Mouse (Mus musculus): Measurements from ENCODE around the gene Ctnnbl1. TPM values are rescaled to one million over a fixed set of nuclear protein-coding genes. Genes with fewer than 3 reads are reported as not detected.

Ctnnbl1 gene
- polyA plus RNA-seq, 2 experiments: 11.6 to 19.2 TPM

- Histone ChIP-seq H3K9me3 (ENCODE audit: control insufficient read depth, low read length) (no peaks in the 10 kb centered on the region), H3K27me3 (ENCODE audit: control insufficient read depth, insufficient read depth, low read length) (no peaks in the 10 kb centered on the region), H3K4me1 (replicated peaks; ENCODE audit: control insufficient read depth in 2 of 2, insufficient read depth in 2 of 2, low read length in 1 of 2) (peaks cover 0 to 8% of the 10 kb centered on the region in 2 experiments; a peak in 1 of 4 replicates), H3K4me3 (ENCODE audit: insufficient read depth in 1 of 2, low read depth in 2 of 2, low read length in 2 of 2) (no peak overlapping the region), H3K9ac (replicated peaks) (no peak overlapping the region), H3K27ac (no peak overlapping the region), H3K4me2 (ENCODE audit: low read depth) (no peak overlapping the region), H3K36me3 (replicated peaks; ENCODE audit: control insufficient read depth, insufficient read depth, low read depth) (no peaks in the 10 kb centered on the region)
- WGBS (ENCODE audit: insufficient replicate concordance): 75% methylated on average over 10 of the region's 10 CpGs
- no peak for TF ChIP-seq EP300 (IDR thresholded peaks at IDR 0.05; ENCODE audit: low read depth)
- TF ChIP-seq CTCF (IDR thresholded peaks at IDR 0.05; ENCODE audit: low read depth): no peak
- no peak for ATAC-seq (ENCODE audit: insufficient read depth)
- no peak for DNase-seq (ENCODE audit: low read depth in 3 of 3, low spot score in 3 of 3)
Observed at GRCm38 (mm10) chr2:157862306-157862705, 125.1 kb downstream of the Ctnnbl1 start.

- 73% methylated on average over 3 of the region's 3 CpGs for WGBS (ENCODE audit: insufficient replicate concordance)
- no peaks in the 10 kb centered on the region for H3K27me3 ChIP-seq (ENCODE audit: control insufficient read depth, insufficient read depth, low read length)
Observed at GRCm38 (mm10) chr2:157867126-157867525, 129.9 kb downstream of the Ctnnbl1 start.

GRCm38 (mm10) chr2:157870247-157870646 is 133.0 kb downstream of the Ctnnbl1 start:
- 83% methylated on average over 6 of the region's 6 CpGs for WGBS (ENCODE audit: insufficient replicate concordance)
- no peak for TF ChIP-seq CTCF (IDR thresholded peaks at IDR 0.05; ENCODE audit: low read depth)
- no peak for TF ChIP-seq EP300 (IDR thresholded peaks at IDR 0.05; ENCODE audit: low read depth)
- no peaks in the 10 kb centered on the region for H3K27me3 ChIP-seq (ENCODE audit: control insufficient read depth, insufficient read depth, low read length)
- no peak overlapping the region for H3K27ac ChIP-seq
- no peaks in the 10 kb centered on the region for H3K4me1 ChIP-seq (replicated peaks; ENCODE audit: control insufficient read depth in 2 of 2, insufficient read depth in 2 of 2, low read length in 1 of 2)
- H3K9ac ChIP-seq (replicated peaks): no peak overlapping the region
- no peak for DNase-seq (ENCODE audit: low read depth in 3 of 3, low spot score in 3 of 3)
- H3K4me3 ChIP-seq (ENCODE audit: insufficient read depth in 1 of 2, low read depth in 2 of 2, low read length in 2 of 2): no peak overlapping the region
- no peaks in the 10 kb centered on the region for H3K36me3 ChIP-seq (replicated peaks; ENCODE audit: control insufficient read depth, insufficient read depth, low read depth)
- no peak overlapping the region for H3K4me2 ChIP-seq (ENCODE audit: low read depth)
- no peak for ATAC-seq (ENCODE audit: insufficient read depth)
- H3K9me3 ChIP-seq (ENCODE audit: control insufficient read depth, low read length): no peaks in the 10 kb centered on the region

More at GRCm38 (mm10) chr2:157867126-157867525, 129.9 kb downstream of the Ctnnbl1 start:
- Histone ChIP-seq H3K9ac (replicated peaks) (no peak overlapping the region), H3K27ac (no peak overlapping the region), H3K4me2 (ENCODE audit: low read depth) (no peak overlapping the region), H3K4me3 (ENCODE audit: insufficient read depth in 1 of 2, low read depth in 2 of 2, low read length in 2 of 2) (no peak overlapping the region), H3K9me3 (ENCODE audit: control insufficient read depth, low read length) (no peaks in the 10 kb centered on the region), H3K4me1 (replicated peaks; ENCODE audit: control insufficient read depth in 2 of 2, insufficient read depth in 2 of 2, low read length in 1 of 2) (no peaks in the 10 kb centered on the region), H3K36me3 (replicated peaks; ENCODE audit: control insufficient read depth, insufficient read depth, low read depth) (no peaks in the 10 kb centered on the region)
- ATAC-seq (ENCODE audit: insufficient read depth) (no peak), DNase-seq (ENCODE audit: low read depth in 3 of 3, low spot score in 3 of 3) (no peak)
- TF ChIP-seq EP300 (IDR thresholded peaks at IDR 0.05; ENCODE audit: low read depth) (no peak), CTCF (IDR thresholded peaks at IDR 0.05; ENCODE audit: low read depth) (no peak)

GRCm38 (mm10) chr2:157873223-157873622 is 136.0 kb downstream of the Ctnnbl1 start:
- Histone ChIP-seq H3K4me1 (replicated peaks; ENCODE audit: control insufficient read depth in 2 of 2, insufficient read depth in 2 of 2, low read length in 1 of 2) (no peaks in the 10 kb centered on the region), H3K9me3 (ENCODE audit: control insufficient read depth, low read length) (no peaks in the 10 kb centered on the region), H3K4me3 (ENCODE audit: insufficient read depth in 1 of 2, low read depth in 2 of 2, low read length in 2 of 2) (no peak overlapping the region), H3K9ac (replicated peaks) (no peak overlapping the region), H3K4me2 (ENCODE audit: low read depth) (no peak overlapping the region), H3K27me3 (ENCODE audit: control insufficient read depth, insufficient read depth, low read length) (no peaks in the 10 kb centered on the region), H3K27ac (no peak overlapping the region), H3K36me3 (replicated peaks; ENCODE audit: control insufficient read depth, insufficient read depth, low read depth) (no peaks in the 10 kb centered on the region)
- TF ChIP-seq EP300 (IDR thresholded peaks at IDR 0.05; ENCODE audit: low read depth) (no peak), CTCF (IDR thresholded peaks at IDR 0.05; ENCODE audit: low read depth) (no peak)
- DNase-seq (ENCODE audit: low read depth in 3 of 3, low spot score in 3 of 3) (no peak), ATAC-seq (ENCODE audit: insufficient read depth) (no peak)
- WGBS (ENCODE audit: insufficient replicate concordance): 68% methylated on average over 6 of the region's 6 CpGs

- DNase-seq (ENCODE audit: low read depth in 3 of 3, low spot score in 3 of 3) (no peak), ATAC-seq (ENCODE audit: insufficient read depth) (no peak)
- no peak overlapping the region for H3K4me3 ChIP-seq (ENCODE audit: insufficient read depth in 1 of 2, low read depth in 2 of 2, low read length in 2 of 2)
- no peaks in the 10 kb centered on the region for H3K4me1 ChIP-seq (replicated peaks; ENCODE audit: control insufficient read depth in 2 of 2, insufficient read depth in 2 of 2, low read length in 1 of 2)
- no peaks in the 10 kb centered on the region for H3K9me3 ChIP-seq (ENCODE audit: control insufficient read depth, low read length)
- WGBS (ENCODE audit: insufficient replicate concordance): 68% methylated on average over 1 of the region's 1 CpGs
- no peak overlapping the region for H3K27ac ChIP-seq
- no peak overlapping the region for H3K4me2 ChIP-seq (ENCODE audit: low read depth)
- no peak overlapping the region for H3K9ac ChIP-seq (replicated peaks)
- no peaks in the 10 kb centered on the region for H3K27me3 ChIP-seq (ENCODE audit: control insufficient read depth, insufficient read depth, low read length)
- H3K36me3 ChIP-seq (replicated peaks; ENCODE audit: control insufficient read depth, insufficient read depth, low read depth): no peaks in the 10 kb centered on the region
- no peak for TF ChIP-seq CTCF (IDR thresholded peaks at IDR 0.05; ENCODE audit: low read depth)
- TF ChIP-seq EP300 (IDR thresholded peaks at IDR 0.05; ENCODE audit: low read depth): no peak
Observed at GRCm38 (mm10) chr2:157873691-157874090, 136.5 kb downstream of the Ctnnbl1 start.

All from liver, embryonic 14.5 days (tissue).